Mouse (Mus musculus) erythroblast, embryonic 14.5 days (primary cell): Measurements from ENCODE around the gene Bcar3.

Experiments
- GATA1 ChIP-seq: IDR thresholded peaks from 2 replicates; pipeline ENCODE4 v1.6.1; 2012; ENCODE audit warnings: low read length, inconsistent platforms, mixed read lengths
- TAL1 ChIP-seq: IDR thresholded peaks from 3 replicates; pipeline ENCODE4 v1.6.1; 2012; ENCODE audit warnings: low read length, inconsistent platforms, mixed read lengths

- no peak for TF ChIP-seq GATA1
- no peak for TF ChIP-seq TAL1
These were observed 134.4 kb downstream of the Bcar3 start for GRCm38 (mm10) chr3:122428325-122428821.
